ENCODE assay signal across 8 mouse cellular contexts in the genomic region with DNA sequence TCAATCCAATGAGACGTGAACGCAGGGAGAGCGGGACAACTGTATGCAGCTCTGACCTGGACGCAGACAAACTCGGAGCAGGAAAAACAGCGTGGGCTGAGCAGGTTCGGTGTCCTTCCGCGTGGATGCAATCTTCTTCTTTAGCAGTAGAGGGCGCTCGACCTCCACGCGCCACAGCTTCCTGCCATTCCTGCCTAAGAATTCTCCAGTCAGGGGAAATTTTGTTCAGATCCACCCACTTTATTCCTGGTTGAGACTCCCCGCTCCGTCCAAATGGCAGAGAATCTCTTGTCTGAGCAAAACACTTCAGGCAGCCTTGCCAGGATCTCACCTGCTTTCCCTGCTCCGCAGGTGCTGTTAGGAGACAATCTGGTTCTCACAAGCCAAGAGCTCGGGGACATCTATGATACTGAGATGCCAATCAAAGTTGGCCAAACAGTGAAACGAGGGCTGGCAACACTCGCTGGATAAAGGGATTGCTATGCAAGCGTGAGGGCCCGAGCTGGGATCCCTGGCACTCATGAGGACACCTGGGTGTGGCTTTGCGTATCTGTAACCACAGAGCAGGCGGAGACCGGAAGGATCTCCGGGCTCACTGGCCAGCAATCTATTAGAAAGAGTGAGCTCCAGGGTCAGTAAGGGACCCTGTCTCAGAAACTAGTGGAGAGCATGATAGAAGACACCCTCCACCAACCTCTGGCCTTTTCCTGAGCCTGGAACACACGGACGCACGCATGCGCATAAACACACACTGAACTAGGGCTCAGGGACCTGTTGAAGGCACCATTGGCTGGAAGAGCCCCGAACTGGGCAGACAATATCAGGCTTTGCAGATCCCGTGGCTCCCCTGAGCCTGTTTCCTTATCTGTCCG. TPM values are rescaled to one million over a fixed set of nuclear protein-coding genes. Genes with fewer than 3 reads are reported as not detected.
DNase-seq lines count a peak whose midpoint lies in the region; ATAC-seq and TF ChIP-seq lines count a peak whose summit lies in the region.

No protein-coding gene starts in this region.

- no peaks in the 10 kb centered on the region for H3K36me3 ChIP-seq in forebrain, embryonic 16.5 days (ENCODE audit: control insufficient read depth, insufficient read depth)
- H3K36me3 ChIP-seq in neural tube, embryonic 15.5 days: no peaks in the 10 kb centered on the region

- peak overlapping the region; percentile 88 for H3K4me2 ChIP-seq in forebrain, embryonic 16.5 days (ENCODE audit: low read length)
- peak overlapping the region; percentile 76 for H3K4me2 ChIP-seq in neural tube, embryonic 15.5 days

- intact Hi-C loops in heart, postnatal 36 days (cut with DNase I): loop anchor here (1.0 to 10.0 kb wide), 5 partner anchors 31 to 465 kb away; partner anchors contain the start of genes Pop5 and Sppl3

- 0 out of 2 replicates have a peak, but pooled peaks cover 4% of the 10 kb centered on the region for H3K27me3 ChIP-seq in forebrain, embryonic 16.5 days (replicated peaks; ENCODE audit: control insufficient read depth, insufficient read depth, low read length)
- peaks cover 4% of the 10 kb centered on the region; the same call in 1 of the 2 replicates for H3K27me3 ChIP-seq in neural tube, embryonic 15.5 days (replicated peaks)

- H3K9ac ChIP-seq in forebrain, embryonic 16.5 days (replicated peaks; ENCODE audit: low read depth, low read length): peak overlapping the region; percentile 39
- peak overlapping the region; percentile 1 for H3K9ac ChIP-seq in neural tube, embryonic 15.5 days (replicated peaks)

- DNase-seq in MEL-GATA-1-ER (ENCODE audit: extremely low read depth, low read depth): peak; percentile 78
- DNase-seq in cerebellum, adult 18-20 months: peak; percentile 75 to 86
- peak; percentile 78 to 81 for DNase-seq in heart, postnatal 36 days
- DNase-seq in layer of hippocampus, adult 2 months (ENCODE audit: low spot score in 2 of 2): peak; percentile 78 to 82
- peak; percentile 75 for DNase-seq in lung, adult 2 months
- peak; percentile 75 for DNase-seq in testis, postnatal 10 days (ENCODE audit: low spot score)

- peaks cover 11% of the 10 kb centered on the region for H3K4me1 ChIP-seq in forebrain, embryonic 16.5 days (replicated peaks; ENCODE audit: control insufficient read depth, insufficient read depth, low read length)
- H3K4me1 ChIP-seq in lung, adult 2 months (ENCODE audit: control insufficient read depth, insufficient read depth, low read length): peaks cover 3% of the 10 kb centered on the region; the same call in 1 of the 2 replicates
- peaks cover 17% of the 10 kb centered on the region for H3K4me1 ChIP-seq in neural tube, embryonic 15.5 days

- TF ChIP-seq POLR2A in lung, adult 2 months (IDR thresholded peaks at IDR 0.05; ENCODE audit: borderline replicate concordance, extremely low read depth, low read depth, low read length): 0 out of 2 replicates have a peak, but pooled peaks have one; percentile 6

- ATAC-seq in forebrain, embryonic 16.5 days: peak; percentile 49; the same call in 1 of the 2 replicates
- peak; percentile 61; the same call in 1 of the 2 replicates for ATAC-seq in neural tube, embryonic 15.5 days (ENCODE audit: low FRiP score)

- no peak overlapping the region for H3K27ac ChIP-seq in forebrain, embryonic 16.5 days (ENCODE audit: low read length)
- H3K27ac ChIP-seq in layer of hippocampus, adult 2 months: no peak overlapping the region
- H3K27ac ChIP-seq in neural tube, embryonic 15.5 days (replicated peaks): no peak overlapping the region; the same call in 1 of the 2 replicates

- no peaks in the 10 kb centered on the region for H3K9me3 ChIP-seq in forebrain, embryonic 16.5 days (ENCODE audit: control insufficient read depth, low read length)
- H3K9me3 ChIP-seq in neural tube, embryonic 15.5 days (replicated peaks): no peaks in the 10 kb centered on the region

- WGBS in forebrain, embryonic 16.5 days: 5% methylated on average over 32 of the region's 32 CpGs
- WGBS in lung, adult 2 months: 5% methylated on average over 32 of the region's 32 CpGs
- 8% methylated on average over 32 of the region's 32 CpGs for WGBS in neural tube, embryonic 15.5 days

- peak overlapping the region; percentile 42 for H3K4me3 ChIP-seq in forebrain, embryonic 16.5 days (replicated peaks; ENCODE audit: low read length)
- H3K4me3 ChIP-seq in layer of hippocampus, adult 2 months: peak overlapping the region; percentile 54
- H3K4me3 ChIP-seq in lung, adult 2 months (replicated peaks; ENCODE audit: extremely low read depth, low read depth, low read length): peak overlapping the region; percentile 69
- H3K4me3 ChIP-seq in neural tube, embryonic 15.5 days (replicated peaks): peak overlapping the region; percentile 34

- peak; percentile 90 for TF ChIP-seq CTCF in layer of hippocampus, adult 2 months (conservative IDR thresholded peaks at IDR 0.05)
- peak; percentile 97 for TF ChIP-seq CTCF in lung, adult 2 months (IDR thresholded peaks at IDR 0.05; ENCODE audit: insufficient read depth, low read length)

RNA-seq across cellular contexts. Expression of gene Hnf1a, which starts 8.6 kb away (rescaled TPM):
- polyA plus RNA-seq in forebrain, embryonic 16.5 days (2015; fragmentation: Nextera tagmentation; extraction: Ambion mirVana): 0.06 TPM in 1 of 2 replicates, not detected in the other
- total RNA-seq in heart, postnatal 36 days (2021): not detected
- not detected for total RNA-seq in layer of hippocampus, adult 2 months (2021)
- polyA plus RNA-seq in lung, adult 2 months (2012; rRNA removed): 0.08 TPM in 1 of 2 replicates, not detected in the other
- polyA plus RNA-seq in neural tube, embryonic 15.5 days (2015; fragmentation: Nextera tagmentation; extraction: Ambion mirVana): 0.05 and 1.6 TPM in 2 replicates

RNA-seq across cellular contexts. Expression of gene Sppl3, which starts 31.5 kb away (rescaled TPM):
- polyA plus RNA-seq in forebrain, embryonic 16.5 days (2015; fragmentation: Nextera tagmentation; extraction: Ambion mirVana): 16.5 and 16.6 TPM in 2 replicates
- 10 to 100 TPM; 33.0 to 35.8 TPM for total RNA-seq in heart, postnatal 36 days (2021)
- 10 to 100 TPM; 75.2 to 76.2 TPM for total RNA-seq in layer of hippocampus, adult 2 months (2021)
- 85.1 and 107 TPM in 2 replicates for polyA plus RNA-seq in lung, adult 2 months (2012; rRNA removed)
- polyA plus RNA-seq in neural tube, embryonic 15.5 days (2015; fragmentation: Nextera tagmentation; extraction: Ambion mirVana): 18.2 and 30.9 TPM in 2 replicates

RNA-seq across cellular contexts. Expression of gene 2210016L21Rik, which starts 37.5 kb away (rescaled TPM):
- polyA plus RNA-seq in forebrain, embryonic 16.5 days (2015; fragmentation: Nextera tagmentation; extraction: Ambion mirVana): 84.1 and 106 TPM in 2 replicates
- 10 to 100 TPM; 29.9 to 30.1 TPM for total RNA-seq in heart, postnatal 36 days (2021)
- total RNA-seq in layer of hippocampus, adult 2 months (2021): 100 to 1,000 TPM; 184 to 196 TPM
- 15.9 and 16.6 TPM in 2 replicates for polyA plus RNA-seq in lung, adult 2 months (2012; rRNA removed)
- polyA plus RNA-seq in neural tube, embryonic 15.5 days (2015; fragmentation: Nextera tagmentation; extraction: Ambion mirVana): 138 and 147 TPM in 2 replicates

RNA-seq across cellular contexts. Expression of gene Oasl1, which starts 56.4 kb away (rescaled TPM):
- polyA plus RNA-seq in forebrain, embryonic 16.5 days (2015; fragmentation: Nextera tagmentation; extraction: Ambion mirVana): 0.39 and 0.41 TPM in 2 replicates
- total RNA-seq in heart, postnatal 36 days (2021): 1 to 10 TPM; 1.0 to 1.8 TPM
- not detected for total RNA-seq in layer of hippocampus, adult 2 months (2021)
- 2.3 and 2.7 TPM in 2 replicates for polyA plus RNA-seq in lung, adult 2 months (2012; rRNA removed)
- 0.79 and 1.2 TPM in 2 replicates for polyA plus RNA-seq in neural tube, embryonic 15.5 days (2015; fragmentation: Nextera tagmentation; extraction: Ambion mirVana)
